Mouse (Mus musculus): ENCODE measurements around the gene Kcnb1.

Kcnb1 gene

DNA sequence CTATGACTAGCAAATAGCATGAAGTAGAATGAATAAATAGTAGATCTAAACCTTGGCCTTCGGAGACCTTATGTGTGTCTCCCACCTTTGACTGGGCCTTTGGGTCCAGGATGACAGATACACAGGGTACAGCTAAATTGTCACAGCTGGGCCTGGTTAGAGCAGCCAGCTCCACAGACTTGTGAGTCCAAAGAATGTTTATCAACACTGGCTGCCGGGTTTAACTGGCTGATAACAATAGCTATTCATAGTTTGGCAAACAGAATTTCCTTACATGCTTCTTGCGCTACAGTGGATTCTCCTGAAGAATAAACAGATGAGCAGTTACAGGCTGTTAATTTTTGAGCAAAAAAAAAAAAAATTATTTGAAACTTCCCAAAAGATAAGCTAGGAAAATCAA is 19.0 kb upstream of the Kcnb1 start:
- in situ Hi-C loops (cut with MboI; ENCODE audit: unreplicated experiment in 2 of 2), result loop anchor here in 1 of 2 experiments (25.0 kb wide), 2 partner anchors 622 to 1122 kb away; no protein-coding TSS in a partner anchor

DNA sequence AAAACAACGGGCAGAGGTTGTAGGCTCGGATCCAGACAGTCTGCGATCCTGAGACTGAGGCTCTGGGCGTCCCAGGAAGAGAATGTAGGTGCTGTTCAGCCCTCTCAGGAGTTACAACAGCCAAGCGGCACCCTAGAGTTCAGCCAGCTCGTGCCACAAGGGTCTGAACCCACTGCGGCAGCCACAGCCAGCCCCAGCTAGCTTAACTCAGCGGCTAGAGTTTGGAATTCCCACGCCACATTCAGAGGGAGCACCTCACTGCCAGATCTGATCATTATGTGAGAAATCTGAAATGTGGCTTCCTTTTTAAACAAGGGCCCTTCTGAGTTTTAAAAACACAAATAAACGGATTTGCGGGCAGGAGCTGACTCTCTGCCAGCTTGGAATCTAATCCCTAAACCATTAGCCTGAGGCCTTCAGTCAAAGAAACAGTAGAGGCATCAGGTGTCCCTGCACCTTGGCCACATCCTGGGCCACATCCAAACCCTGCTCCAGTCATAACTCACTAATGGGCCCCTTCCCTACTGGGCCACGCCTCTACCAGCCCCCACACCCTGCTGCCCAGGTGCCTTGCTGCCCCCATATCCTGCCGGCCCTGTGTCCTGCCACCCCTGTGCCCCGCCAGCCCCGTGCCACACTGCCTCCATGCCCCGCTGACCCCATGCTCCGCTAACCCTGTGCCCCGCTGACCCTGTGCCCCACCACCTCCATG is 16.1 kb upstream of the Kcnb1 start:
- in situ Hi-C loops (cut with MboI; ENCODE audit: unreplicated experiment in 2 of 2), result loop anchor here in 1 of 2 experiments (25.0 kb wide), 2 partner anchors 619 to 1119 kb away; no protein-coding TSS in a partner anchor

DNA sequence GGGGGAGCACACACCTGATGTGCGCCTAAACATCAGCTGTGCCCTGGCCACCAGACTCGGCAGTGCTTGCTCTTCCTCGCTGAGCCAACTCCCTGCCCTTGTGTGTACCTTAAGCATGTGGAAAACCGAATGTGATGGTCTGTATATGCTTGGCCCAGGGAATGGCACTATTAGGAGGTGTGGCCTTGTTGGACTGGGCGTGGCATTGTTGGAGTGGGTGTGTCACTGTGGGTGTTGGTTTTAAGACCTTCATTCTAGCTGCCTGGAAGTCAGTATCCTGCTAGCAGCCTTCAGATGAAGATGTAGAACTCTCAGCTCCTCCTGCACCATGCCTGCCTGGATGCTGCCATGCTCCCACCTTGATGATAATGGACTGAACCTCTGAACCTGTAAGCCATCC is 14.7 kb upstream of the Kcnb1 start:
- in situ Hi-C loops (cut with MboI; ENCODE audit: unreplicated experiment in 2 of 2), result loop anchor here in 1 of 2 experiments (25.0 kb wide), 2 partner anchors 617 to 1117 kb away; no protein-coding TSS in a partner anchor

DNA sequence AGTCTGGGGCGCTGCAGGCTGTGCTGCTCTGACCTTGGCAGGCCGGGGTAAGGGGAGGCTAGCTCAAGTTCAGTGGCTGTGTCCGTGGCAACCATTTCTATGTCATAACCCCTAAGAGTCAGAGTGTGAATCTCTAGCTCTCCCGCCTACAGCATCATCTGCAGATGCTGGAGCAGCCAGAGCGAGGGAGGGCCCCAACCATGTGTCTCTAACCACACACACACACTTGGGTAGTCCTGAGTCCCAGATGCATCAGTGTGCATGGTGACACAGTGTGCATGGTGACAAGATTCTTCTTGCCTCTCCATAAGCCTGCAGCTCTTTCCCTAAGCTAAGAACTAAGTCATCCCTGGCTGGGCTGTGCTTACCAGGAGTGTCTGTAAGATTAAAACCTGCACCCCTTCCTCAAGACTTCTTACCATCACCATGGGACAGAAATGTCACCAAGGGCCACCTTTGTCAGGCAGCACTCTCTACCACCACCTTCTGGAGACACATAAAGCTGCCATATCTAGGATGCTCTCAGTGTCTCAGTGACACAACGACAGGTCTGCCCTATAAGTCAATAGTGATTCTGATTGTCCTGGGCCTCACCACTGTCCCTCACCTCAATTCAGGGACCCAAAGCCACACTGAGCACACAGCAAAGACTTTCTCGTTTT is 13.7 kb upstream of the Kcnb1 start:
- in situ Hi-C loops (cut with MboI; ENCODE audit: unreplicated experiment in 2 of 2), result loop anchor here in 1 of 2 experiments (25.0 kb wide), 2 partner anchors 616 to 1116 kb away; no protein-coding TSS in a partner anchor

DNA sequence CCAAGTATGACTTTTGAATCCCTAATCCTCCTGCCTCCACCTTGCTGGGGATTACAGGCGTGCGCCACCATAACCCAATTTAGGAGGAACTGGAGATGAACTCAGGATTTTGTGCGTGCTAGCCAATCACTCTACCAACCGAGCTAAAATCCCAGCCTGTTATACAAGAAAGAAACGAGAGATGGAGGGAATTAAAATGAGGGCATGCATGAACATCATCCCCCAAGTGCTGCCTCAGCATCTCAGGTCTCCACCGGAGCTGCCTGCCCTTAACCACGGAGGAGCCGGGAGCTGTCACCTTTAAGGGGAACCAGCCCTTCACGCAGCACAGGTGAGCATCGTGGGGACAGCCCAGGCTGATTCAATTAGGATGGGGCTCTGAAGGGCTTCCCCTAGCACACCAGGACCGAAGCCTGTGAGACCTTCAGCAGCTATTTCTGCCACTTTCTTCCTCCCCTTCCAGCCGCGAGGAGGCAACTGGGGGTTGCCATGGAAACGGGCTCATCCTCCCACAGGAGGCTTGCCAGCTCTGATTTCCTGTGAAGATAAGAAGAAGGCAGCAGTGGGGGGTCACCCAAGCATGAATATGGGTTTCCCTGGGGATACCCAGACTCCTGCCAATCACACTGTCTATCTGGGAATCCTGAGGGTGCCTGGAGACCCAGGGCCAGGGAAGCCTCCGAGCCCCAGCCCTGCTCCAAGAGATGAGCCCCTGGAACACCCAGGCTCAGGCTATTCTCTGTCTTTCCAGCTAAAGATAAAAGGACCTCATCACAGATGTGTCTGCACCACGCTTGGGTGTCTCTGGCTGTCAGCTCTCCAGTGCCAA is 11.7 kb upstream of the Kcnb1 start:
- in situ Hi-C loops (cut with MboI; ENCODE audit: unreplicated experiment in 2 of 2), result loop anchor here in 1 of 2 experiments (25.0 kb wide), 2 partner anchors 614 to 1114 kb away; no protein-coding TSS in a partner anchor

DNA sequence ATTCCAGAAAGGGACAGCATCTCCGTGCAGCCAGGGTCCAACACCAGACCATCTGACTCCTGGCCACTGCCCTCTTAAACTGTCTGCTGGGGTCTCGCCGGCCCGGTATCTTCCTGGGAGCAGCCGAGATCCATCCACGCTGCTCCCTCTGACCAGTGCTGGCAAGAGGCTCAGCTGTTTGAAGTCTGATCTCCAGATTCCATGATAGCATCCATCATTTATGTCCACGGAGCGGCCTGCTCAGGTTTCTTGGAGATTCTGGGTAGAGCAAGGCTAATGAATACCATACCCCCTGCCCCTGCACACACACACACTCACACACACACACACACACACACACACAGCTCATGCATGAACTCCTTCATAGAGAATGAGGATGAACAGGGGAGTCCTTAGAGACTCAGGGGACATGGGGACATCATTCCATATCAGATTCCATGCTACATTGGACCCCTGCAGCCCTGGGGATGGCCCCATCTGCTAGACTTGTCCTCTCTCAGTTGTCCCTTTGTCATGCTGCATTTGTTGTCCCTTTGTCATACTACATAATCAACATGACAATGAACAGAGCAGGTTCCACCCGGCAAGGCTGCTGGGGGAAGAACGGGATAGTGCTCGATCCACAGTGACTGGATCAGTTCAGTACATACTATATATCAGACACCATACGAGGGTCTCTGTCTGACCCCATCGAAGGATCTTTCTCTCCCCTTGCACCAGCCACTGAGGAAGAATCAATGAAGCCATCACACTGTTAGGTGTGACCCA is 8.9 kb upstream of the Kcnb1 start:
- in situ Hi-C loops (cut with MboI; ENCODE audit: unreplicated experiment in 2 of 2), result no loop called here

DNA sequence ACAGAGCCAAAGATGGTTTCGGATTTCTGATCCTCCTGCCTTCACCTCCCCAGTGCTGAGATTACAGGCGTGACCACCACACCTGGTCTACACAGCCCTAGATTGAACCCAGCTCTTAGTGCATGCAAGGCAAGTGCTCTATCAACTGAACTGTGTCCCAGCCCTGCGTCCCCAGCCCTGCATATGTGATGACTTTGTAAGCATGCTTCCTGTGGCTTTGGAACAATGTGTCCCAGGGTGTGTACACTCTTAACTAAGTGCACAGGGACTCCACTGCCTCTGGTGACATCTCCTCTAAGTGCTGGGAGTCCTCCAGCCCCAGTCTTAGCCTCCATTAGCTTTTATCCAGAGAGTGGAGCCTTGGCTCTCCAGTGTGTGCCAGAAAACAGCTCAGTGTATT is 3.4 kb upstream of the Kcnb1 start:
- in situ Hi-C loops (cut with MboI; ENCODE audit: unreplicated experiment in 2 of 2), result no loop called here

DNA sequence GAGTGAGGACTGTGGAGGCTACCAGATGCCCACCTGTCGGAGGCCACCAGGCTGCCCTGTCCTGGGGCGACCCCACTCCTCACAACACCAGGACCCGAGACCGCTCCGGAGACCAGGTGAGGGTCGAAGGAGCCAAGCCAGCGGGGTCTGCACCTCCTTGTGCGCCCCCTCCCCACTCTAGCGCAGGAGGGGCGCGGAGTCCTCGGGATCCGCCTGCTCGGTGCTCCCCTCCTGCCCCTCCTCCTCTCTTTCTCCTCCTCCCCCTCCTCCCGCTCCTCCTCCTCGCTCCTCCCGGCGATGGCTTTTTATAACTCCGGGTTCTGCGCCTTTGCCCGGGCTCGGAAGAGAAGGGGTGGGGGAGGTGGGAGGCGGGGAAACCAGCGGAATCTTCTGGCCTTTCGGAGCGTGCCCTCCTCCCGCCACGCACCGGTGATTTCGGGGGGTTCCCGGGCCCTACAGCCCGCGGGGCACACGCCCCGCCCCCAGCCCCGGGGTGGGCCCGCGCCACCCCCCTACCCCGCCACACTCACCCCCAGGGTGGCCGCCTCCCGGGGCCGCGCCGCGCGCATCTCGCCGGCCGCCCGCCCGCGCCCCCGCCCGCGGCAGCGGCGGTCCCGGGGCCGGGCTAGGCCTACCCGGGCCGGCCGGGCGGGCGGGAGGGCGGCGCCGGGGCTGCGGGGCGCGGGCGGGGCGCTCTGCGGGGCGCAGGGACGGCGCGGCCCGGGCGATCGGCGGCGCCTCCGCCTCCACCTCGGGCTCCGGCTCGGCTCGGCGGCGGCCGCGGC is 472 bp downstream of the Kcnb1 start:
- in situ Hi-C loops (cut with MboI; ENCODE audit: unreplicated experiment in 2 of 2), result loop anchor here (5.0 to 10.0 kb wide), 2 partner anchors 75 to 77 kb away; no protein-coding TSS in a partner anchor

DNA sequence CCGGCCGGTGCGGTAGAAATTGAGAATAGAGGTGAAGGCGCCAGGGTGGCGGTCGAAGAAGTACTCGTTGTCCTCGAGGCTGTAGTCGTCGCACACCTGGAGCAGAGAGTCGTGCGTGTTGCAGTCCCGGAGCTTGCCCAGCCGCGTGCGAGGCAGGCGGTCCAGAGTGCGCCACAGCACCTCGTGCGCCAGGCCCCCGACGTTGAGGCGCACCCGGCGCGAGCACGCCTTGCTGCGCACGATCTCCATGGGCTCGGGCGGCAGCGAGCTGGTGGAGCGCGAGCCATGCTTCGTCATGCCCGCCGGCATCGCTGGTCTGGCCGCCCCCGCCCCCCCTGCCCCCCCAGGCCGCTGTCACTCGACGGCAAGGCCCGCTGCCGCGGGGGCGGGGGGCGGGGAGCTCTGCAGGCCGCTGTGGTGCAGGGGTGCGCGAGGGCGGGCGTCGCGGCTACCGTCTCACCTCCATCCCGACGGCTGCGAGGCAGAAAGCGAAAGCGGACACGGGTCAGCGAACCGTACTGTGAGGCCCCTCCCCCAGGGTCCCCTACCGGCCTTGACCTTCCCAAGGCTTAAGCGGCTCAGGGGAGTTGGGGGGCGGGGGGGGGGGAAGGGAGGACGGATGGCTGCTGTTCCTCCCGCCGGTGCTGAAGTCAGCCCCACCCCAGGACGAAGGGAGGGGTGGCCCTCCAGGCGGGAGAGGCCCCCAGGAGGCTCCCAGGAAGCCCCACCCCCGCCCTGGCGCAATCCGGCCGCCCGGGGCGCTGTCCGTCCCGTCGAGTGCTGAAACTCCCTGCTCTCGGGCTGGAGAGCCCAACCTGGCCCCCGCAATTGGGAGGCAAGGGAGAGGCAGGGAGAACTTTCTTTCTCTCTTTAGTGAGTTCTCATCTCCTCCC is 1.4 kb downstream of the Kcnb1 start:
- in situ Hi-C loops (cut with MboI; ENCODE audit: unreplicated experiment in 2 of 2), result loop anchor here (5.0 to 10.0 kb wide), 2 partner anchors 74 to 76 kb away; no protein-coding TSS in a partner anchor

DNA sequence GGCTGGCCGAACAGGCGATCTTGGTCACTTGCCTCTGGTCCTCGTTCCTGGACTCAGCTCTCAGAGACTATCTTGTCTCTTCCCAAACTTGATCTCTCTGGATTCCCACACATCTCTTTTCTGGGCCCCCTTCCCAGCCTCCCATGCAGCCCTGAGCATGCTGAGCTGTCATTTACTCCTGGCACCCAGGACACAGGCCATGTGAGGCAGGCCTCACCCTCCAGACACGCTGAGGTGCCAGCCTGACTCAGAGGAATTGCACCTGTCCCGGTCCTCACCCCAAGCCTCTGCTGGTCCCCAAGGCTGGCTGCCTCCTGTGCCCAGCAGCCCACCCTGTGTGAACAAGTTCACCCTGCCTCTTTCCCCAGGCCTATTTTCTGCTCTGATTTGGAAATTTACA is 2.8 kb downstream of the Kcnb1 start:
- in situ Hi-C loops (cut with MboI; ENCODE audit: unreplicated experiment in 2 of 2), result loop anchor here (5.0 to 10.0 kb wide), 2 partner anchors 72 to 75 kb away; no protein-coding TSS in a partner anchor

DNA sequence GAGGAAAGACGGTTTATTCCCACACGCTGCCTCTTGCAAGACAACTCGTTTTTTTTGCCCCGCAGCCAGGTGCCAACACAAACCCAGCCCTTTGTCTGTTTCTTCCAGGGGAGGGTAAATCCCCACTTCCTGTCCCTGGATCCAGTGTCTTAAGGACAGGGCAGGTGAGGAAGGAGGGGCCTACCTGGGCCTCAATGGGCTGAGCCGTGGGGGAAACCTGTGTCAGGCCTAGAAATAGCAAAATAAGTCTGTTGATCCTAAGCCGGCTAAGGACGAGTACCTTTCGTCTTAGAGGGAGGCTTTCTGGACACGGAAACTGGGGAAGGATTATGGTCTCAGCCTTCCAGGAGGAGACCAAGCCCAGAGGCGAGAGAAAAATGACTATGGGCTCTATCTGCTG is 3.4 kb downstream of the Kcnb1 start:
- in situ Hi-C loops (cut with MboI; ENCODE audit: unreplicated experiment in 2 of 2), result loop anchor here (5.0 to 10.0 kb wide), 2 partner anchors 72 to 74 kb away; no protein-coding TSS in a partner anchor

DNA sequence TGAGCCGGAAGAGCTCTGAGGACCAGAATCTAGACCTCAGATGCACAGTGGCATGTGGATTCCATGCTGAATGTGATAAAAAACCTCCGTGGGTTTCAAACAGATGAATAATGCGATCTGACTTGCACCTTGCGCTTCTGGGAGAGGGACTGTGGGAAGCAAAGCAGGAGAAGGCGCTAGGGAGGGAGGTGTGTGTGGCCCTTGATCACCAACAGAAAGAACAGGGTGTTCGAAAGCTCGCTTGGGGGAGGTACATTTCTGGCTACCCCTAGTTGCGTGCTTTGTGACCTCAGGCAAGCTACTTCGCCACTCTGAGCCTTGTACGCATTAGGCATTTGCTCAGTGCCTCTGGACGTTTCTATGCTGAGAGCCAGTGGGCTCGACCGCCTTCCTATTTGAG is 4.0 kb downstream of the Kcnb1 start:
- in situ Hi-C loops (cut with MboI; ENCODE audit: unreplicated experiment in 2 of 2), result loop anchor here (5.0 to 10.0 kb wide), 2 partner anchors 71 to 74 kb away; no protein-coding TSS in a partner anchor

DNA sequence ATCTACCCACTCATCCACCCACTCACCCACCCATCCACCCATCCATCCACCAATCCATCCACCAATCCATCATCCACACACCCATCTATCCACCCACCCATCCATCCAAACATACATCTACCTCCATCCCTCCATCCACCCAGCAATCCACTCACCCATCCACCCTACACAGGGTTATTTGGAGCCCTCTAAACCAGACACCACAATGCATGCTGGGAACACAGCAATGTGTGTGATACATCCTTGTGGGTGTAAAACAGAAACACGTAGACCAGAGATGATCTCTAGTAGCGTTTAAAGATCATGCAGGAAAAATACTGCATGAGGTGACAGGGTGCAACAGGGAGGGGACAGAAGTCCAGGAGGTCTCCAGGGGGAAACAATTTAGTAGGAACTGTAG is 4.5 kb downstream of the Kcnb1 start:
- in situ Hi-C loops (cut with MboI; ENCODE audit: unreplicated experiment in 2 of 2), result loop anchor here (5.0 to 10.0 kb wide), 2 partner anchors 71 to 73 kb away; no protein-coding TSS in a partner anchor

DNA sequence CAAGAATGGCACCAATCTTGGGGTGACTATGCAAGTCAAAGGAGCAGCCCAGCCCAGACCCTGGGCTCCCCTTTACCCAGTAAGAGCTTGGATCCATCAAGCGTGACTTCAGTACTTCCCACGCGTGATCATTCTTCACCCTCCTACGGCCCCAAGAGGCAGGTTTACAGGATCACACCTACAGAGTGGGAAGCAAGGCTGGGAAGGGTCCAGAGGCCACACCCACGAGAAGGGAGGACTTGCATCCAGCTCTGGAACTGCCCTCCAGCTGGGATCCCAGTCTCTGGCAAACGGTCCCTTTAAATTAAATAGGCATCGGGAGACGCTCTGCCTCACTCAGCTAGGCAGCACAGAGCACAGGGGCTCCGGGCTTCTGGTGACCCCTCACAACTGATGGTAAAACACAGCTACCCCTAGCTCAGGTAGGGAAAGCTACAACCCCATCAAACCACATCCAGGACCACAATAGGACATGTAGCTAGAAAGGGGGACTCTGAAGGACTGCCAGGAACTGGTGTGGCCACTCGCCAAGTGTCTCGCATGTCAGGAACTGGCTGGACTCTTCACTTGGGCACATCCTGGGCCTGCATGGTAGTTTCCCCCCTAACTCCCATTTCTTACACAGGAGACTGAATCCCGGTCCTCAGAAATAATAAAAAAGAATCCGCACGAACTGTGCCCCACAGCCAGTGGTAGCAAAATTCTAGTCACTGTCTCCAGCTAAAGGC is 8.1 kb downstream of the Kcnb1 start:
- in situ Hi-C loops (cut with MboI; ENCODE audit: unreplicated experiment in 2 of 2), result loop anchor here in 1 of 2 experiments (10.0 kb wide), 1 partner anchor 67 kb away; no protein-coding TSS in a partner anchor

DNA sequence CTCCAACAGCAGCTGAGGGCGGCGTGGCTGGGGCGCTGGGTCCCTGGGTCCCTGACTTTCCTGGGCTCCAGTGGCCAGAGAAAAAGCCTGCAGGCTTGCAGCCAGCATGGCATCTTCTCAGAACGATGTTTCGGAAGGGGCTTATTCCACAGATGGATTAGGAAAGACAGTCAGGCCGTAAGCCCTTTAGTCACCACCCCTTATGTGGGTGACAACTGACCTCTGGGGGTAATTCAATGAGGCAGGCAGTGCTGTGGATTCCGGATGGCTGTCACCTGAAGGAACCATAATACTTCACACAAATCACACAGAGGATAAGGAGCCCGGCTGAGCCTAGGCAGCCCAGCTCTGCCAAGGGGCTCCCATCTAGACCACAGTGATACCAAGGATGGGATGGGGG is 8.9 kb downstream of the Kcnb1 start:
- in situ Hi-C loops (cut with MboI; ENCODE audit: unreplicated experiment in 2 of 2), result loop anchor here in 1 of 2 experiments (10.0 kb wide), 1 partner anchor 66 kb away; no protein-coding TSS in a partner anchor

DNA sequence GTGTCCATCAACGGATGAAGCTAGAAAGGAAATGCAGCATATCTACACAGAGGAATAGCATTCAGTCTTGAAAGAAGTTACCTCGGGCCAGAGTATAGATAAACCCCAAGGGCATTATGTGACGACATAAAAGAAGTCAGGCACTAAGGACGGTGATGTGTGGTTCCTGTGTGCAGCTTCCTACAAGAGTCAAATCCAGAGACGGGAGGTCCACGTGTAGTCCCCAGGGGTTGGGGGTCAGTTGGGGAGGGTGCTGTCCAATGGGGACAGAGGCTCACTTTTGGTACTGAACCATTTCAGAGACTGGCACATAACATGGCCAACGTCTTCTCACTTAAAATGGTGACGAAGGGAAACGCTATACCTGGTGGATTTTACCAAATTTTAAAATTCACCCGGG is 10.7 kb downstream of the Kcnb1 start:
- in situ Hi-C loops (cut with MboI; ENCODE audit: unreplicated experiment in 2 of 2), result no loop called here

DNA sequence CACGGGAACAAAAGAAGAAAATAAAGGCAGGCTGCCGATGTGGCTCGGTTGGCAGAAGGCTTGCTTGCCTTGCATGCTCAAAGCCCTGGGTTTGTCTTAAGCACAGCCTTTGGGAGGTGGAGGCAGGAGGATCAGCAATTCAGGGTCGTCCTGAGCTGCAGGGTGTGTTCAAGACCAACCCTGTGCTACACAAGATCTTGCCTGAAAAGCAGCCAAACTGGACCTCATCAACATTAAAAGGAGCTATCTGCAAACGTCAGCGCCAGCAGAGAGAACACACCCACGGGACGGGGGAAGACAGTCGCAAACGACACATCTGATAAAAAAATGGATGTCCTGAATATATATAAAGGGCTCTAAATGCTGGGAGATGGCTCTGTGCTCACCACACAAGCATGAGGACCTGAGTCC is 12.7 kb downstream of the Kcnb1 start:
- in situ Hi-C loops (cut with MboI; ENCODE audit: unreplicated experiment in 2 of 2), result no loop called here

Measured in v-Abl transformed pro-B cells (cell line).